Mouse (Mus musculus) kidney, postnatal 4 days (tissue): Measurements from ENCODE around the gene Epb41l1.
A peak's percentile ranks its signal among the peaks of the same experiment; 100 is the strongest.
"Not testable (repeated sequence)": the region's sequence is repeated elsewhere in the genome, so short reads cannot be mapped to it uniquely, and the experiment has no call there.

Source experiments
- DNase-seq, 2 experiments: peaks; one replicate each; pipeline ENCODE4 v3.0.0; 2021; ENCODE audit warnings: mixed read lengths in 2 of 2

Gene Epb41l1

DNA sequence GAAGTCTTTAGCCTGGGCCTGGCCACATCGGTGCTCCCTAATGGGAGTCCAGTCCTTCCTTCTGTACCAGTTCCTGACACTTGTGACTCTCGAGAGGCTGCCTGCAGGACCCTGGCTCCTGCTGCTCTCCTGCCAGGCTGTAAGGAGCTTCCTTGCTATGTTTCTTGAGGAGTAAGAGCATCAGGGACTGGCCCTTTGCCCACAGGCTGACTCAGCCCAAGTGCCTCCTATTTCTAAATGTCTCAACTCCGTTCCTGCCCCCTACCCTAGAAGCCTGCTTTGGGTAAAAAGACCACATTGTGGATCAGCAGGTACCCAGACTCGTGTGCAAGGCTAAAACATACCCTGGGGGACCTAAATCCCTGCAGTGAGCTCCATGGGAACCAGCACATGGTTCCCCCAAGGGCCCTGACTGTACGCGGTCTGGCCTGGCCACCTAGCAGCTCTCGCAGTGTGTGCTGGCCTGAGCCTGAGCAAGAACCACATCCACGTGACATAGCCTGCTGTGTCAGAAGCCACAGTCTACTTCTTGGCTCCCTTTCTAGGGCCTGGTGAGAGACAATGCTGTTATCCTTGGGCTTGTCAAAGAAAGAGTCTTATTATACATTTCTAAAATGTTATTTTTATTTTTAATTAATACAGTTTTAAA lies 67.6 kb downstream of the Epb41l1 start:
- no peak for DNase-seq

DNA sequence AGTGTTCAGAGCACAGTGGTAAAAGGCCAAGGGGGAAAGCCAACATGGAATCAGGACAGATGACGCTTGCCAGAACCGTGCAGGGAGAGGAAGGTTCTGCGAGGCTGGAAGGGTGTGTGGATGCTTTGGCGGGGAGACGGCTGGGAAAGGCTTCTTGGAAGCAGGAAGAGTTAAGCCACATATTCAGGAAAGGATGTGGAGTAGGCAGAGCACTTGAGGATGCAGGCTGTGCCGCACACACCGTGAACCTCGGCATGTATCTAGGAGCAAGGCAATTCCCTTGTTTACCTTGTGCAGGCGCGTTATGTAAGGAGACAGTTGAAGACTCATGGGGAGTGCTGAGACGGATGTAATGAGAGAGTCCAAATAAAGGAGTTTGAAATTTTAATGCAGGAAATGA lies 69.5 kb downstream of the Epb41l1 start:
- DNase-seq, result no peak

DNA sequence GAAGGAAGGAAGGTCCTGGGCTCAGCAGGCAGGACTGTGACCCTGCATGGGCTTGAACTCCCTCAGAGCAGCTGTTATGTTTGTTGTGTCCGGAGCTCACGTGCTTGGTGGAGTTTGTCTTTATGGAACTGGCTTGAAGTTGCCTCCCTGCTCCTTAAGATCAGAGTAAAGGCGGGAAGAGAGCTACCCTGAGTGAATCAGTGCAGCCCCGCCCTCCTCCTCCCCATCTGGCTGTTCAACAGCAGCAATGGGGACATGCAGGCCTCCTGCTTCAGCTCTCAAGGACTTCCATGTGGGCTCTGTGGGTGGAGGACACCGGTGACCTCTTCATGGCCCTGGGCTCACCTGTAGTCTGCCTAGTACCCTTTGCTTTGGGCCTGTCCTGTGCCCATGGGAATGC lies 71.1 kb downstream of the Epb41l1 start:
- no peak for DNase-seq

DNA sequence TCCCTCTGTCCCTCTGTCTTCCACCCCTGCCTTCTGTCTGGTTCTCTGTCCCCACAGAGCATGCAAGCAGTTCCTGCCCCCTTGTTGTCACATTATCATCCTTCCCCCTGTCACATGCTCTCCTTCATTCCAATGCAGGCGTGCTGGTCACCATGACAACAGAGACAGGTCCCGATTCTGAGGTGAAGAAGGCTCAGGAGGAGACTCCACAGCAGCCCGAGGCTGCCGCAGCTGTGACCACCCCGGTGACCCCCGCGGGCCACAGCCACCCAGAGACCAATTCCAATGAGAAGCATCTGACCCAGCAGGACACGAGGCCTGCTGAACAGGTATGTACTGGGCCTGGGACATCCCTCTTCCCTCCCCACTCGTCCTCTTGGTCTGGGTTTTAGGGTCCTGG lies 73.1 kb downstream of the Epb41l1 start:
- no peak for DNase-seq

DNA sequence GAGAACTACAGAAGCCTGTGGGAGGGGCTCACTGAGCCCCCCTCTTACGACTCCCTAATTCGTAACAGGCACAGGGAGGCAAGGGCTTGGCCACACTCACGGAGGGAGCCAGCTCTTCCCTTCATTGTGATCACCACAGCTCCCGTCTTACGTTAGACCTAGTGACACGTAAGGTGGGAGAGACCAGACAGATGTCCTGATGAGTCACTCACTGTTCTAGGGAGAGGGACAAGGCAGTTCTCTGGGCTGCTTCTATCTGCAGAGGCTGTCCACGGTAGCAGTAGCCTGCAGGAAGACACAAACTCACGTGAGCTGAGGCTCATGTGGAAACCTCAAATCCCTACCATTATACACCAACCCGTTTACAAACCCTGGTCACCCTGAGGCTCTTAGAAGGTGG lies 73.8 kb downstream of the Epb41l1 start:
- no peak for DNase-seq

DNA sequence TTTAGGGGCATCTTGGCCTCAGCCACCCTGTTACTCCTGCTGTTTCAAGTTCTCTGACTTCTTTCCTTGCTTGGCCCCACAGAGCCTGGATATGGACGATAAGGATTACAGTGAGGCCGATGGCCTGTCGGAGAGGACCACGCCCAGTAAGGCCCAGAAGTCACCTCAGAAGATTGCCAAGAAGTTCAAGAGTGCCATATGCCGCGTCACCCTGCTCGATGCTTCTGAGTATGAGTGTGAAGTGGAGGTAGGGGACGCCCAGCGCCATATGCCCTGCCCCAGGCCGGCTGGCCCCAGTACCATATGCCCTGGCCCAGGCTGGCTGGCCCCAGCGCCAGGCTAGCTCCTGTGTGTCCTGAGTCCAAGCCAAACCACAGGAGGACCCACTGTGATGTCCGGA lies 74.2 kb downstream of the Epb41l1 start:
- DNase-seq, result no peak

DNA sequence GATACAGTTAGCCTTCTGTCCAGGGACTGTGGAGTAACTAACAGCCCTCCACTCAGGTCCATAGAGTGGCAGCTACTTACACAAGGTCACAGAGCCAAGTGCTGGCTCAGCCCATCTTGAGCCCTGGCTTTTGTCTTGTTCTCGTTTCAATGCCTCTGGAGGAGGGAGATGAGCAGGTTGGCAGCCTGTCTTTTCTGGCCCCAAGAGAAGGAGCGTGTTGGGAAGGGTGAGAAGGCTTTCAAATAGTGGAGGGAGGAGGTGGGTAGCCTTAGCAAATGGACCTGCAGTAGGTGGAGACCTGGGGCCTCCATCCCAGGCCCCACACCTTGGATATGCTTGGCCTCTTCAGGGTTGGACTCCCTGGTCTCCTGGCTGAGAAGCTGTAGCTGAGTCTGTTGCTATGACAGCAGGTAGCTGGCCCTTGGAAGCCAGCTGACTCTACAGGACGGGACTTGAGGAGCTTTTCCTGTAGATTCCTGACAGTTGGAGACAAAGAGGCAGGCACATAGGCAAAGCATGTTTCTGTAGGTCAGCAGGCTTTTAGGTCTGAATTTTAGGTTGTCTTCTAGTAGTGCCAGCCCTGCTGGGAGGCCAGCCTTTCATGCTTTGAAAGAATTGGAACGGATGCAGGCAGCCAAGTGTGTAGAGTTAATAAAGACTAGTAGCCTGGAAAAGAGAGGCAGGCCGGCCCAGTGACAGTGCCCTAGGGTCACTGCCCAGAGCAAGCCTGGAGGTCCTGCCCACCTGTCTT lies 76.3 kb downstream of the Epb41l1 start:
- DNase-seq, result peak in 1 of 2 experiments; percentile 22

DNA sequence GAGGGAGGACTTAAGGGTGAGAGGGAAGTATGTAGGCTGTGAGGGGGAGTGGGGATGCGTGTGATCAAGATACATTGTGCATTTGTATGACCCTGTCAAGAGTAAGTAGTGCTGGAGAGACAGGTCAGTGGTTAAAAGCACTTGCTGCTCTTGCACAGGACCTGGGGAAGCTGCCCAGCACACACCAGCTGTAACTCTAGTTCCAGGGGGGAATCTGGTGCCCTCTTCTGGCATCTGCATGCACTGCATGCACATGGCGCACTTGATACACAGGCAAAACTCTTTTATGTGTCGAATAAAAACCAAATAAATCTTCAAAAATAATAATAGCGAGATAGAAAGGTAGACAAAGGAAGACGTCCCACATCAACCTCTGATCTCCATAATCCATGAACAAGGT lies 77.2 kb downstream of the Epb41l1 start:
- peak; percentile 80 for DNase-seq

DNA sequence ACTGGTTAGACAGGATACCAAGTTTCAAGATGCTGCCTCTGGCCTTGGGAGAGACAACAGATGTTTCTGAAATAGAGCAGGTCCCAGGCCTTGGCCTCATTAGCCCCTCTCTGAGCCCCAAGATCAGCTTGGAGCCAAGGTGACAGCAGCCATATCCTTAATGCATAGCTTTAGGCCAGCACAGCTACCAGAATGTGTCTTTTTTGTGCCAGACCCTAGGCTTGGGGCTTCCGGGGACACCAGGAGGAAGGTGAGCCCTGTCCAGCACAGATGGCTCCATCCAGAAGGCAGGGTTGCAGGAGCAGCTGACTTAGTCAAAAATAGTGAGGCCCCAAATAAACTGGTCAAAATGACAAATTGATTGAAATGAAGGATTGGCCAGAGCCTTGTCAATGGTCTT lies 80.3 kb downstream of the Epb41l1 start:
- no peak for DNase-seq

DNA sequence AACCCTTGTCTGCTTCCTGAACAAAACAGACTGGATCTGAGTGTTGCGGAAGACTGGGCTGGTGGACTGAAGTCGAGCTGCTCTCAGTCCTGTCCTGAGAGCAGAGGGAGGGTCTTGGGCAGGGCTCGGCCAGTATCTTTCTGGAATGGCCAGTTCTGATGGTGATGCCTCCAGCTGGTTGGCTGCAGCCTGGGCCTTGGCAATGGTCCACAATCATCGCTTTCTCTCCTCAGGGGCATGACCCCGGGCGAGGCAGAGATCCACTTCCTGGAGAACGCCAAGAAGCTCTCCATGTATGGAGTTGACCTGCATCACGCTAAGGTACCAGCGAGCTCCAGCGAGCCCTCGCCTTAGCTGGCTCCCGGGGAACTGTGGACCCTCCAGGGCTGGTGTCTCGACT lies 84.8 kb downstream of the Epb41l1 start:
- DNase-seq, result peak in 1 of 2 experiments; percentile 34

DNA sequence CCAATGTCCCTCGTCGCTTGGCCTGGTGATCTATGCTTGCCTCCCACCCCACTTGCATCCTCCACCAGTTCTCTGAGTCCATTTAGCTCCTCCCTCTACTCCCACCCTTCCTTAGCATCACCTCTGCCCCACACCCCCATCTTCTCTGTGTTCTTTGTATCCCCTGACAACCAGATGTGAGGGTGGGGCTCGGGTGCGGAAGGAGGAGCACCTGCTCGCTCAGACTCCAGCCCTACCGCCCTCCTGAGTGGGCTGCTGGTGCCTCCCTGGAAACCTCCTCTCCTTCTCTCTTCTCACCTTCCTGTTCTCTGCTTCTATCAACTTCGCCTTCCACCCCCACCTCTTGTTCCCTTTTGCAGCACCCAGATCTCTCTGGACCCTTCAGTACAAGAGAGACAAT lies 91.3 kb downstream of the Epb41l1 start:
- no peak for DNase-seq

DNA sequence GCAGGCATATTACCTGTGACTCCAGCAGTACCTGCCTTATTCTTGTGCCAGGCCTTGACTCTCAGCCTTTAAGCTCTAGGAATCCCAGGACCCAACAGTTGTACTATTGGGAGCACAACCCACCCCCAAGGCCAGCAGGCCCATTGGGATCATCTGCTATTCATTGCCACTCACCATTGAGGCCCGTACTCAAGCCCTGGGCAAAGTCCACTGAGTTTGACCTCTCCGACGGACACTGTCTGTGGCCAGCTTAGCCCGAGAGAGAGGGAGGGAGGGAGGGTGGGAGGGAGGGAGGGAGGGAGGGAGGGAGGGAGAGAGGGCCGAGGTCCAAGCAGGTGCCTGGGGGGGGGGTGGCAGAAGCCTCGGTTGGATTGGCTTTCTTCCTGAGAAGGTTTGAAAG lies 91.9 kb downstream of the Epb41l1 start:
- DNase-seq, result peak; percentile 22 to 57

DNA sequence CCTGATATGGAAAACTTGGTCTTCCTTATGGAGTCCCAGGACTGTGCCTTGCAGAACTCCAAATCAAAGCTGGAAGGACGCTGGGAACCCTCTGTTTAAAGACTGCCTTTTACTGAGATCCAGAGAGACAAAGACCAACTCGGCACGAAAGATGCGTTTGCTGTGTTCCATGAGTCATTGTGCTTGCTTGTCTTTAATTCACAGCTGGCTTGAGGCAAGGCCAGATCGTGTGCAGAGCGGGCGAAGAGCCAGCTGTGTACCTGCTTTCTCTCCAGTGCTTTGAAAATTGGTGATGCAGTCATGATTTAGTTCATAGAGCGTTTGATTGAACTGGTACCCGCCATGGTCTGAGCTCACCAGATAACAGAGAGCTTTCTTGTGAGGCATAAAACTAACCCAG lies 94.4 kb downstream of the Epb41l1 start:
- no peak for DNase-seq

DNA sequence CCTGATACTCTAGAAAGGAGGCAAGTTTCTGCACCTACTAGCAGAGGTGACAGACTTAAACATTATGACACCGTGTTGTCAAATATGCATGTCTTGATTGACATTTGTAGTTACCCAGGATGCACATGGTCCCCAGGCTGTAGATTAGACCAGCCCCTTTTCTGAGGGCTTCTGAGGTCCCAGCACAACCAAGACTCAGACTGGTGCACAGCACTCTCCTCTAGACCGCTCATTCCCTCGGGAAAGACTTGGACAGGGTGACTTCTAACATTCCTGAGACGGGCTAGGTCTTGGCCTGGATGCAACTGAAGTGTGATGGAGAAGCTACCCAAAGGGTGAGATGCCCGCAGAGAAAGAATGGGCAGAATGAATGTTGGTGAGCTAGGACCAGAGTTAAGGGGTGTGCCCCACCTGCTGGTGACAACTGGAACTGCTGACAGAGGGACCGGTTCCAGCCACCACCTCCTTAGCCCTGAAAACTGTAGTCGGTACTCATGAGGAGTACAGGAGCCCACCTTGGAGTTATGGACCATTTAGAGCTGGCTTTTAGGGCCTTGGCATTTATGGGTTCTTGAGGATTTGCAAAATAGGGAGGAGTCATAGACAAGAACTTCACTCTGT lies 95.0 kb downstream of the Epb41l1 start:
- DNase-seq, result peak; percentile 89

DNA sequence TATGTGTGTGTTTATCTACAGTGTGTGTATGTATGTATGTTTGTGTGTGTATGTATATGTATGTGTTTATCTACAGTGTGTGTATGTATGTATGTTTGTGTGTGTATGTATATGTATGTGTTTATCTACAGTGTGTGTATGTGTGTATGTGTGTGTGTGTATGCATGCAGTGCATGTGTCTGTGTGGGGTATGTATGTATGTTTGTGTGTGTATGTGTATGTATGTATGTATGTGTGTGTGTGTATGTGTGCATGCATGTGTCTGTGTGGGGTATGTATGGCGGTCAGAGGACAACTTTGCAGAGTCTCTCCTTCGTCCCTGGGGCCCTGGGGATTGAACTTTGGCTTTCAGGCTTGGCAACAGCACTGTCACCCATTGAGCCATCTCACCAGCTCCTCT lies 96.0 kb downstream of the Epb41l1 start:
- not testable (repeated sequence) for DNase-seq

DNA sequence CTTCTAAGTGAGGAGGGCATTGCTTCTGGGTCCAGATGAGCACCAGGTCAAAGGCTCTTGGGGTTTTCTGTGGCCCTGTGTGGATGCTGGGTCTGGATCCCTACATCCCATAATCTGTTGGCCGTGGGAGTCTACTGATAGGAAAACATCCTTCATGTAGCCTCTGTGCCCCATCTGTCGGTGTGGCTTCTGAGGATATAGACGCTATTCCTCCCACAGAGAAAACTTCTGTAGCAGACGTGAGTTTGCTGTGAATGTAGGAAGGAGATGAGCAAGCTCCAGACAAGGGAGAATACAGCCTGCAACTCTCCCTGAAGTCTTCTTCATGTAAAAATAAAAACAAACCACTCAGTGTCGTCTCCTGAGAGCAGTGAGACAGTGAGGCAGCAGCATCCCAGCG lies 97.6 kb downstream of the Epb41l1 start:
- no peak for DNase-seq

DNA sequence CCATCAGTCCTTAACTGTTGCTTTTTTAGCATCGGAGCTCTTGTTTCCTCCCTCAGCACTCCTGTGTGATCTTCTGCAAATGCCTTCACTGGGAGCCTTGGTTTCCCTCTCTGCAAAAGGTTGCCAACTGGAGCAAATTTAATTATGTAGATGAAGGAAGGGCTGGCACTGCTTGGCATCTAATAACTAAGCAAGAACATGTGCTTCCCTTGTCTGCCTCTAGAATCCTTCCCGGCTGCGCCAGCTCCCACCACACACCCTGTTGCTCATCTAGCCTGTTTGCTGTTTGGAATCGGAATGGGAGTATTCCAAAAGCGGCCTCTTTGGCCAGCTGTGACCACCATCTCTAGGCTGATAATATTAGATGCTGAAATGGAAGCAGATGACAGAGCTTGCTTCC lies 98.9 kb downstream of the Epb41l1 start:
- no peak for DNase-seq

DNA sequence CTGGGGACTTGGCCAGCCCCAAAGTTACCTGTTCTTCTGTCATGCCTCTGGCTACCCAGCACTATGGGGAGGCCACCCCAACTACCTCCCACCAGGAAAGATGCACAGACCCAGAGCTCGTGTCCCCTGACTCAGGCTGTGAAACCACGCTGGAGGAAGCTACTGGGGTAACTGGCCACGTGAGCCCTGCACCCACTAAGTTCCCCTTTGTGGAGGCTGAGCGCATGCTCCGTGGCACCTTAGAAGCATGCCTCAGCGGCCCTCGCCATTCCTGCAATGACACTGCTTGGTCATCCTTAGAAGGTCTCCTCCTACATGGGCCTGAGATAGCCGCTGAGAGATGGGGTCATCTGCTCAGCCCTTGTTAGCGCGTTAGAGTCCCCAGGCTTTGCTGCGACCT lies 102.3 kb downstream of the Epb41l1 start:
- no peak for DNase-seq

DNA sequence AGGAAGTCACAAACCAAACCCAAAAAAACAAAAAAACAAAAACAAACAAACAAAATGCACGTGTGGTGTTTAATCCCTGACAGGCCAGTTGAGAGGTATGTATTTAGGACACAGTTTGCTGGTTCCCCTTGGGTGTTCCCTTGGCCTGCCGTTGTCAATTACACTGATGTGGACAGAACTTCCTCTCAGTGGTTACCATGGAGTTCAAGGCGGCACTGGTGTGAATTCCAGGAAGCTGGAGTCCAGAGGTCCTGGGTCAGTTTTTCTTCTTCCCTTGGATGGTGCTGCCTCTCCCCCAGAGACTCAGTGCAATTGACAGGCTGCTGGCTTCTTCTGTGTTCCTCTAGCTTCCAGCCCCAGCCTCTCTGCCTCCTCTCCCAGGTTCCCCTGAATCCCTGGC lies 103.4 kb downstream of the Epb41l1 start:
- DNase-seq, result peak in 1 of 2 experiments; percentile 17

DNA sequence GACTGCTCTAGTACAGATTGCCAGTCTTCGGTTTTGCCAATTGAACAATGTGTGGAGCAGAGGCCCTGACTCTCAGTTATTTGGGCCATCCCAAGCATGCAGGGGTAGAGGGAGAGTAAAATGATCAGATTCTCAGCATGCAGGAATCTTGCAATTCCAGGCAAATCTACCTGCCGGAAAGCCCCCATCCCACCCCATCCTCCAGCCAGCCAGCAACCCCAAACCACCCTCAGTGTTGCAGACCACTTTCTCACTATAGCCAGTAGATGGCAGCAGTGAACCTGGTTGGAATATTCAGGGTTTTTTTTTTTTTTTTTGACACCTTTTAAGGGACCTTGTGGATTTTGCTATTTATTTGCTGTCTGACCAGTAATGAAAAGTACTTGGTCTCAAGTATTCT lies 109.0 kb downstream of the Epb41l1 start:
- peak; percentile 28 to 38 for DNase-seq

DNA sequence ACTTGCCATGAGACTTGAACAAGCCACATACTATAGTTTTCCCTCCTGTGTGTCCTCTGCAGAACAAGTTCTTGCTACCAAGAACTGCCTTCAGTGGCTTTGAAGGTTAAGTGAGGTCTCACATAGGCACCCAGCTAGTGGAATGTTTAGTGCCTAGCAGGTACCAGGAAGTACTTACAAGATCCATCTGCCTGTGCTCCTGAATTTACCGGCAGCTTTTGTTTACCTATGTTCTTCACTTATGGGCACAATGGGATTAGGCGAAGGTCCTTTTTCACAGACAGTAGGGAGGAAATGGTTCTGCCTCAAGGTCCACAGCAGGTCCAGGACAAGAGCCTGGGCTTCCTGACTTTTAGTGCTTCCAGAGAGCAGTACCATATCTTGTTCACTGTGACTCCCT lies 112.5 kb downstream of the Epb41l1 start:
- no peak for DNase-seq

DNA sequence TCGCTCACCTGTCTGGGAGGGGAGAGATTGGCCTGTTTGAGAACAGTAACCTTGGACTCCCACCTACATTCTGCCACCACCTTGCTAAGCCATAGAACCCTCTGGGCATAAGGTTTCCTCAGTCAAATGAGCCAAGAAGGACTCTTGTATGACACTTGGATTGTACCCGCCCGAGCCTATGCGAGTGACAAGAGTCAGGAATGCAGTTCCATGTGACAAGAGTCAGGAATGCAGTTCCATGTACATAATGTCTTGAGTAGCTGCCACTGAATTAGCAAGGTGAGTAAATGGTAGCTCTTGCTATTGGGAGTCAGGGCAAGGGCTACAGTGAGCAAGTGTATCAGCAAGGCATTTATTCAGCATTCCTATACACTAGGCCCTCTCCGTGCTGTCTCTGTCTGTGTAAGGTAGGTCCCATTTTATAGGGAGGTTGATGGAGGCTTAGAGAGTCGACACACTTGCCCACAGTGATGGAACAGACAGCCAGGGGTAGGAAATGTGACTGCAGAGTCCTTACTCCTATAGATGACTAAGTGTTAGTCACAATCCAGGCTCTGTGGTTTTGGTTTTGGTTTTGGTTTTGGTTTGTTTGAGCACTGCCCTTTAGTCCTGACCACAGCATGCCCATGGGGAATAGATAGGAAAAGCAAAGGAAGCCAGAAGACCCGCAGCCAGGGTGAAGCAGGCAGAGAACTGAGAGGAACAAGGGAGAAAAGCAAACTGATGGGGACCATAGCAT lies 118.3 kb downstream of the Epb41l1 start:
- no peak for DNase-seq

DNA sequence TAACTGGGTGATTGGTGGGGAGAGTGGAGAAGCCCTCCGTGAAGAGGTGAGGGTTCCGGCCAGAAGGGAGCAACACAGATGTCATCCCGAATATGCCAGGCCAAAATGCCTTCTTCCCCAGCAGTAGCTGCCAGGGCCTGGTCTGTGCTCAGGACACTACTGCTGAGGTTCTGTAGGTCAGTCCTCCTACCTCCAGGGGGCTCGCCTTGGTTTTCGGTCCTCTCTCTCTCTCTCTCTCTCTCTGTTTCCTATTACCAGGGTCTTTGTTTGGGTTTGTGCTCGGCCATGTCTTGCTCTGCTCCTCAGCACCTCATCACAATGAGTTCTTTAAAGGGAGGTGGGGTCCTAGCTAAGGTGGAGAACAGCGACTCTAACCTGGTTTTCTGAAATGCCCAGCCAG lies 120.3 kb downstream of the Epb41l1 start:
- no peak for DNase-seq

DNA sequence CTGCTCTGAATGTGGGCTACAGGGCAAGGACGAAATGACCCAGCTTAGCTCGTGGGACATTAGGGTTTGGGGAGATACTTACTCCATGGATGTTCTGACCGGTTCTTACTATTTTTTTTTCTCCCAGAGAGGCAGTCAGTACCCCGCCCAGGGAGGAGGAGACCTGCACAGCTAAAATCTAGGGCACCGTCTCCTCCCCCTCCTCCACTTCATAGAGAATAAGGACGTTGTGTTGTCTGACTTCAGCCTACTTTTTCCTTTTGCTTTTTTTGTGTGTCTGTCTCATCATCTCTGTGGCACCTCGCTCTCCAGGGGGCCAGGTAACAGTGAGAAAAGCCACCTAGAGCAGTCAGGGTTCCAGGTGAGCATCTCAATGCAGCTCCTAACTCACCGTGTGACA lies 121.7 kb downstream of the Epb41l1 start:
- no peak for DNase-seq
